Mouse (Mus musculus) midbrain, embryonic 14.5 days (tissue): ENCODE data around the gene Prap1. TPM values are rescaled to one million over a fixed set of nuclear protein-coding genes. Genes with fewer than 3 reads are reported as not detected.
"Not testable (repeated sequence)": the region's sequence is repeated elsewhere in the genome, so short reads cannot be mapped to it uniquely, and the experiment has no call there.

ENCODE experiments used
- ATAC-seq: fragments of 200-750 bp; cut with Nextera tagmentation; 2 replicates; pipeline ENCODE4 v1.8.0; 2017; ENCODE audit warnings: moderate number of reproducible peaks, moderate library complexity; ENCODE audit not compliant: low FRiP score, low TSS enrichment
- DNase-seq: peaks from one replicate; pipeline ENCODE4 v3.0.0-alpha.2; 2015
- H3K27ac ChIP-seq: fragments of 300-500 bp; sonication (generic); replicated peaks from 2 replicates; pipeline ENCODE4 v1.5.1; 2014; ENCODE audit warnings: mild to moderate bottlenecking, low read depth, low read length, moderate library complexity
- H3K27me3 ChIP-seq: fragments of 300-500 bp; sonication (generic); 2 replicates; pipeline ENCODE4 v1.6.1; 2014; ENCODE audit warnings: low read length, control low read depth, mixed read lengths; ENCODE audit not compliant: control insufficient read depth, insufficient read depth
- H3K36me3 ChIP-seq: fragments of 300-500 bp; sonication (generic); 2 replicates; pipeline ENCODE4 v1.6.1; 2014; ENCODE audit warnings: low read length, control low read depth; ENCODE audit not compliant: control insufficient read depth, insufficient read depth
- H3K4me1 ChIP-seq: fragments of 300-500 bp; sonication (generic); 2 replicates; pipeline ENCODE4 v1.6.1; 2014; ENCODE audit warnings: mild to moderate bottlenecking, antibody characterized with exemption, low read length, control low read depth; ENCODE audit not compliant: control insufficient read depth, insufficient read depth
- H3K4me2 ChIP-seq: fragments of 300-500 bp; sonication (generic); 2 replicates; pipeline ENCODE4 v1.6.1; 2014; ENCODE audit warnings: mild to moderate bottlenecking, low read length, moderate library complexity
- H3K4me3 ChIP-seq: fragments of 300-500 bp; sonication (generic); replicated peaks from 2 replicates; pipeline ENCODE4 v1.5.1; 2014; ENCODE audit warnings: low read depth, low read length
- H3K9ac ChIP-seq: fragments of 300-500 bp; sonication (generic); replicated peaks from 2 replicates; pipeline ENCODE4 v1.6.1; 2014; ENCODE audit warnings: mild to moderate bottlenecking, low read length, moderate library complexity
- H3K9me3 ChIP-seq: fragments of 300-500 bp; sonication (generic); 2 replicates; pipeline ENCODE4 v1.6.1; 2016; ENCODE audit warnings: low read length, control low read depth, mixed read lengths; ENCODE audit not compliant: control insufficient read depth
- WGBS: fragments of 180-500 bp; shearing (Covaris S2); extraction: QIAGEN DNeasy Blood & Tissue Kit; methylation state at CpG from one replicate; pipeline ENCODE4 v1.1.7; 2014; 5-methylcytosine and 5-hydroxymethylcytosine counted together
- polyA plus RNA-seq: library from polyadenylated mRNA; unstranded; fragments of >200 nt; fragmentation: Nextera tagmentation; extraction: Ambion mirVana; gene quantifications from 2 replicates; pipeline ENCODE4 v1.2.1, GENCODE M21; 2014

Gene Prap1
- polyA plus RNA-seq, 1 experiment from 2014 or later = not detected

- no peak overlapping the region for H3K9ac ChIP-seq
- no peak for DNase-seq
- H3K4me2 ChIP-seq = no peak overlapping the region
- ATAC-seq = no peak
- H3K36me3 ChIP-seq = no peaks in the 10 kb centered on the region
- H3K4me1 ChIP-seq = peaks cover 13% of the 10 kb centered on the region; the same call in 1 of the 2 replicates
- WGBS = 79% methylated on average over 12 of the region's 13 CpGs
- no peak overlapping the region for H3K27ac ChIP-seq
- H3K4me3 ChIP-seq = no peak overlapping the region
- H3K9me3 ChIP-seq = no peaks in the 10 kb centered on the region
- no peaks in the 10 kb centered on the region for H3K27me3 ChIP-seq
These were observed 28.2 kb downstream of the Prap1 start for GRCm38 (mm10) chr7:140121338-140121910.

GRCm38 (mm10) chr7:140122765-140123164, 29.6 kb downstream of the Prap1 start:
- no peak for DNase-seq
- no peak for ATAC-seq
- 28% methylated on average over 4 of the region's 4 CpGs for WGBS
- peaks cover 7% of the 10 kb centered on the region; the same call in 1 of the 2 replicates for H3K4me1 ChIP-seq
- no peaks in the 10 kb centered on the region for H3K36me3 ChIP-seq
- no peaks in the 10 kb centered on the region for H3K9me3 ChIP-seq
- no peak overlapping the region for H3K9ac ChIP-seq
- H3K4me2 ChIP-seq = no peak overlapping the region
- H3K4me3 ChIP-seq = no peak overlapping the region
- H3K27ac ChIP-seq = no peak overlapping the region
- no peaks in the 10 kb centered on the region for H3K27me3 ChIP-seq

- 98% methylated on average over 1 of the region's 1 CpGs for WGBS
- Histone ChIP-seq H3K4me2 (no peak overlapping the region), H3K4me1 (peaks cover 7% of the 10 kb centered on the region; the same call in 1 of the 2 replicates), H3K27me3 (no peaks in the 10 kb centered on the region), H3K27ac (no peak overlapping the region), H3K9me3 (no peaks in the 10 kb centered on the region), H3K4me3 (no peak overlapping the region), H3K9ac (no peak overlapping the region), H3K36me3 (no peaks in the 10 kb centered on the region)
- DNase-seq (no peak), ATAC-seq (no peak)
These were observed 31.2 kb downstream of the Prap1 start for GRCm38 (mm10) chr7:140124382-140124781.

- WGBS = 2% methylated on average over 40 of the region's 40 CpGs
- H3K9me3 ChIP-seq = no peaks in the 10 kb centered on the region
- peaks cover 7% of the 10 kb centered on the region; the same call in 1 of the 2 replicates for H3K4me1 ChIP-seq
- no peak overlapping the region for H3K27ac ChIP-seq
- ATAC-seq = peak; percentile 94
- H3K36me3 ChIP-seq = no peaks in the 10 kb centered on the region
- peak overlapping the region; percentile 82 for H3K4me2 ChIP-seq
- H3K27me3 ChIP-seq = no peaks in the 10 kb centered on the region
- H3K9ac ChIP-seq = peak overlapping the region; percentile 80
- DNase-seq = peak; percentile 90
- peak overlapping the region; percentile 65 for H3K4me3 ChIP-seq
These were observed 32.3 kb downstream of the Prap1 start for GRCm38 (mm10) chr7:140125278-140126021.

- WGBS = 14% methylated on average over 5 of the region's 5 CpGs
- ATAC-seq = peak; percentile 21; the same call in 1 of the 2 replicates
- Histone ChIP-seq H3K27me3 (no peaks in the 10 kb centered on the region), H3K9me3 (no peaks in the 10 kb centered on the region), H3K27ac (no peak overlapping the region), H3K4me1 (peaks cover 7% of the 10 kb centered on the region; the same call in 1 of the 2 replicates), H3K4me3 (peak overlapping the region; percentile 65), H3K4me2 (peak overlapping the region; percentile 82), H3K36me3 (no peaks in the 10 kb centered on the region), H3K9ac (peak overlapping the region; percentile 80)
- DNase-seq = no peak
These were observed 32.8 kb downstream of the Prap1 start for GRCm38 (mm10) chr7:140126022-140126350.

- H3K36me3 ChIP-seq = no peaks in the 10 kb centered on the region
- H3K9ac ChIP-seq = no peak overlapping the region
- peaks cover 7% of the 10 kb centered on the region; the same call in 1 of the 2 replicates for H3K4me1 ChIP-seq
- no peaks in the 10 kb centered on the region for H3K9me3 ChIP-seq
- 97% methylated on average over 3 of the region's 3 CpGs for WGBS
- H3K27ac ChIP-seq = no peak overlapping the region
- H3K4me3 ChIP-seq = no peak overlapping the region
- H3K4me2 ChIP-seq = no peak overlapping the region
- no peaks in the 10 kb centered on the region for H3K27me3 ChIP-seq
- no peak for ATAC-seq
- DNase-seq = no peak
These were observed 33.7 kb downstream of the Prap1 start for GRCm38 (mm10) chr7:140126934-140127333.

GRCm38 (mm10) chr7:140127911-140128310, 34.7 kb downstream of the Prap1 start:
- 90% methylated on average over 2 of the region's 2 CpGs for WGBS
- DNase-seq = no peak
- peaks cover 7% of the 10 kb centered on the region; the same call in 1 of the 2 replicates for H3K4me1 ChIP-seq
- no peak overlapping the region for H3K27ac ChIP-seq
- H3K9ac ChIP-seq = no peak overlapping the region
- H3K27me3 ChIP-seq = no peaks in the 10 kb centered on the region
- no peak for ATAC-seq
- no peaks in the 10 kb centered on the region for H3K36me3 ChIP-seq
- H3K9me3 ChIP-seq = no peaks in the 10 kb centered on the region
- no peak overlapping the region for H3K4me2 ChIP-seq
- no peak overlapping the region for H3K4me3 ChIP-seq

- not testable (repeated sequence) for H3K4me2 ChIP-seq, ATAC-seq, DNase-seq, H3K27ac ChIP-seq, H3K9ac ChIP-seq, H3K4me1 ChIP-seq, H3K9me3 ChIP-seq, H3K36me3 ChIP-seq, H3K4me3 ChIP-seq, H3K27me3 ChIP-seq
- 94% methylated on average over 7 of the region's 7 CpGs for whole genome bisulfite sequencing
These were observed 39.0 kb downstream of the Prap1 start for GRCm38 (mm10) chr7:140132184-140132583.

GRCm38 (mm10) chr7:140134033-140134432, 40.8 kb downstream of the Prap1 start:
- not testable (repeated sequence) for DNase-seq, H3K9ac ChIP-seq, H3K4me1 ChIP-seq, H3K9me3 ChIP-seq, ATAC-seq, H3K4me3 ChIP-seq, H3K27me3 ChIP-seq, H3K36me3 ChIP-seq, H3K4me2 ChIP-seq, H3K27ac ChIP-seq
- 98% methylated on average over 6 of the region's 7 CpGs for WGBS
